Mouse (Mus musculus) bone marrow, adult 2 months (tissue): ENCODE data around the gene St8sia1.

Experiments used
- CTCF ChIP-seq: fragments of 200-500 bp; IDR thresholded peaks from 2 replicates; pipeline ENCODE4 v1.5.1; 2011; ENCODE audit warnings: low read length, control low read depth; ENCODE audit not compliant: control insufficient read depth, insufficient read depth
- POLR2A ChIP-seq: fragments of 200-500 bp; IDR thresholded peaks from 2 replicates; pipeline ENCODE4 v1.6.1; 2011; ENCODE audit warnings: low read depth, mild to moderate bottlenecking, control low read depth, low read length, borderline replicate concordance; ENCODE audit not compliant: control insufficient read depth

GRCm38 (mm10) chr6:142797996-142798395 is 166.3 kb downstream of the St8sia1 start:
- TF ChIP-seq CTCF: no peak
- TF ChIP-seq POLR2A: no peak
